Mouse (Mus musculus) neural tube, embryonic 11.5 days (tissue): ENCODE data around the gene Rdh7. TPM values are rescaled to one million over a fixed set of nuclear protein-coding genes. Genes with fewer than 3 reads are reported as not detected.
"Not testable (repeated sequence)": the region's sequence is repeated elsewhere in the genome, so short reads cannot be mapped to it uniquely, and the experiment has no call there.

Experiments used
- ATAC-seq: fragments of 200-750 bp; cut with Nextera tagmentation; 2 replicates; pipeline ENCODE4 v1.8.0; 2017; ENCODE audit warnings: moderate number of reproducible peaks, mild to moderate bottlenecking, moderate TSS enrichment, moderate library complexity; ENCODE audit not compliant: insufficient read depth, low FRiP score, low TSS enrichment
- DNase-seq: peaks from one replicate; pipeline ENCODE4 v3.0.0-alpha.2; 2015; ENCODE audit warnings: low spot score
- H3K27ac ChIP-seq: fragments of 300-500 bp; sonication (generic); 2 replicates; pipeline ENCODE4 v1.5.1; 2014; ENCODE audit warnings: low read depth, mild to moderate bottlenecking, low read length
- H3K27me3 ChIP-seq: fragments of 300-500 bp; sonication (generic); 2 replicates; pipeline ENCODE4 v1.6.1; 2014; ENCODE audit warnings: mild to moderate bottlenecking, low read length, mixed read lengths; ENCODE audit not compliant: control insufficient read depth, insufficient read depth
- H3K36me3 ChIP-seq: fragments of 300-500 bp; sonication (generic); 2 replicates; pipeline ENCODE4 v1.6.1; 2014; ENCODE audit warnings: mild to moderate bottlenecking, low read length, moderate library complexity, mixed read lengths; ENCODE audit not compliant: control insufficient read depth, insufficient read depth
- H3K4me1 ChIP-seq: fragments of 300-500 bp; sonication (generic); 2 replicates; pipeline ENCODE4 v1.6.1; 2014; ENCODE audit warnings: low read length, mixed read lengths; ENCODE audit not compliant: control insufficient read depth, insufficient read depth
- H3K4me2 ChIP-seq: fragments of 300-500 bp; sonication (generic); 2 replicates; pipeline ENCODE4 v1.6.1; 2014; ENCODE audit warnings: low read depth, mild to moderate bottlenecking, moderate library complexity
- H3K4me3 ChIP-seq: fragments of 300-500 bp; sonication (generic); 2 replicates; pipeline ENCODE4 v1.5.1; 2014; ENCODE audit warnings: low read depth, low read length
- H3K9ac ChIP-seq: fragments of 300-500 bp; sonication (generic); 2 replicates; pipeline ENCODE4 v1.6.1; 2014; ENCODE audit warnings: mild to moderate bottlenecking, low read length
- H3K9me3 ChIP-seq: fragments of 300-500 bp; sonication (generic); 2 replicates; pipeline ENCODE4 v1.6.1; 2016; ENCODE audit warnings: low read length; ENCODE audit not compliant: control insufficient read depth
- WGBS: fragments of 180-500 bp; shearing (Covaris S2); extraction: QIAGEN DNeasy Blood & Tissue Kit; methylation state at CpG from one replicate; pipeline ENCODE4 v1.1.7; 2014; 5-methylcytosine and 5-hydroxymethylcytosine counted together
- polyA plus RNA-seq: library from polyadenylated mRNA; unstranded; fragments of >200 nt; fragmentation: Nextera tagmentation; extraction: Ambion mirVana; gene quantifications from 2 replicates; pipeline ENCODE4 v1.2.1, GENCODE M21; 2014

Rdh7 gene
- polyA plus RNA-seq, 1 experiment from 2014 or later = not detected

- Histone ChIP-seq H3K36me3 (no peaks in the 10 kb centered on the region), H3K9ac (no peak overlapping the region), H3K9me3 (no peaks in the 10 kb centered on the region), H3K4me2 (no peak overlapping the region), H3K27ac (no peak overlapping the region), H3K27me3 (no peaks in the 10 kb centered on the region), H3K4me3 (no peak overlapping the region), H3K4me1 (no peaks in the 10 kb centered on the region)
- ATAC-seq = no peak
- 77% methylated on average over 5 of the region's 5 CpGs for WGBS
- DNase-seq = no peak
These were observed 11.2 kb upstream of the Rdh7 start for GRCm38 (mm10) chr10:127899783-127900182.

- no peak for DNase-seq
- H3K36me3 ChIP-seq = no peaks in the 10 kb centered on the region
- no peaks in the 10 kb centered on the region for H3K4me1 ChIP-seq
- H3K27me3 ChIP-seq = no peaks in the 10 kb centered on the region
- H3K4me3 ChIP-seq = no peak within 1 kb of the TSS
- H3K9ac ChIP-seq = no peak within 1 kb of the TSS
- no peak within 1 kb of the TSS for H3K4me2 ChIP-seq
- no peak within 1 kb of the TSS for H3K27ac ChIP-seq
- H3K9me3 ChIP-seq = no peaks in the 10 kb centered on the region
- WGBS = 87% methylated on average over 2 of the region's 2 CpGs
- no peak for ATAC-seq
These were observed 9.6 kb upstream of the Rdh7 start, which contains the start of gene Sdr9c7 for GRCm38 (mm10) chr10:127898218-127898617. Gene Sdr9c7 (plus strand): TSS chr10:127898518.

GRCm38 (mm10) chr10:127897506-127897905 lies 8.9 kb upstream of the Rdh7 start:
- Histone ChIP-seq H3K36me3 (no peaks in the 10 kb centered on the region), H3K27me3 (no peaks in the 10 kb centered on the region), H3K27ac (no peak overlapping the region), H3K4me1 (no peaks in the 10 kb centered on the region), H3K9me3 (no peaks in the 10 kb centered on the region), H3K4me3 (no peak overlapping the region), H3K9ac (no peak overlapping the region), H3K4me2 (no peak overlapping the region)
- WGBS = 88% methylated on average over 3 of the region's 3 CpGs
- ATAC-seq (no peak), DNase-seq (no peak)

- 80% methylated on average over 5 of the region's 5 CpGs for WGBS
- Histone ChIP-seq H3K9ac (no peak overlapping the region), H3K36me3 (no peaks in the 10 kb centered on the region), H3K9me3 (no peaks in the 10 kb centered on the region), H3K27me3 (no peaks in the 10 kb centered on the region), H3K4me1 (no peaks in the 10 kb centered on the region), H3K4me2 (no peak overlapping the region), H3K27ac (no peak overlapping the region), H3K4me3 (no peak overlapping the region)
- ATAC-seq (no peak), DNase-seq (no peak)
These were observed 8.1 kb upstream of the Rdh7 start for GRCm38 (mm10) chr10:127896705-127897104.

GRCm38 (mm10) chr10:127893163-127894022 lies 4.8 kb upstream of the Rdh7 start:
- 67% methylated on average over 5 of the region's 5 CpGs for WGBS
- H3K4me1 ChIP-seq, H3K9ac ChIP-seq, H3K27me3 ChIP-seq, H3K4me3 ChIP-seq, ATAC-seq, DNase-seq, H3K4me2 ChIP-seq, H3K27ac ChIP-seq, H3K9me3 ChIP-seq, H3K36me3 ChIP-seq: not testable (repeated sequence)

- no peak overlapping the region for H3K4me2 ChIP-seq
- H3K27ac ChIP-seq = no peak overlapping the region
- 84% methylated on average over 1 of the region's 1 CpGs for WGBS
- no peak overlapping the region for H3K9ac ChIP-seq
- DNase-seq (no peak), ATAC-seq (no peak)
- no peaks in the 10 kb centered on the region for H3K4me1 ChIP-seq
- no peaks in the 10 kb centered on the region for H3K9me3 ChIP-seq
- H3K4me3 ChIP-seq = no peak overlapping the region
- H3K27me3 ChIP-seq = no peaks in the 10 kb centered on the region
- H3K36me3 ChIP-seq = no peaks in the 10 kb centered on the region
These were observed 2.9 kb upstream of the Rdh7 start for GRCm38 (mm10) chr10:127891481-127891880.

- no peak for DNase-seq
- 80% methylated on average over 4 of the region's 4 CpGs for WGBS
- H3K4me1 ChIP-seq = no peaks in the 10 kb centered on the region
- H3K9ac ChIP-seq = no peak overlapping the region
- no peak overlapping the region for H3K4me2 ChIP-seq
- H3K4me3 ChIP-seq = no peak overlapping the region
- no peaks in the 10 kb centered on the region for H3K36me3 ChIP-seq
- no peaks in the 10 kb centered on the region for H3K27me3 ChIP-seq
- H3K9me3 ChIP-seq = no peaks in the 10 kb centered on the region
- H3K27ac ChIP-seq = no peak overlapping the region
- ATAC-seq = no peak
These were observed 1.6 kb downstream of the Rdh7 start for GRCm38 (mm10) chr10:127886971-127887370.

- ATAC-seq (no peak), DNase-seq (no peak)
- Histone ChIP-seq H3K9me3 (no peaks in the 10 kb centered on the region), H3K27me3 (no peaks in the 10 kb centered on the region), H3K4me1 (no peaks in the 10 kb centered on the region), H3K9ac (no peak overlapping the region), H3K4me2 (no peak overlapping the region), H3K36me3 (no peaks in the 10 kb centered on the region), H3K27ac (no peak overlapping the region), H3K4me3 (no peak overlapping the region)
- 54% methylated on average over 1 of the region's 1 CpGs for WGBS
These were observed 2.1 kb downstream of the Rdh7 start for GRCm38 (mm10) chr10:127886551-127886950.

- no peak overlapping the region for H3K4me2 ChIP-seq
- no peak overlapping the region for H3K27ac ChIP-seq
- H3K36me3 ChIP-seq = no peaks in the 10 kb centered on the region
- no peaks in the 10 kb centered on the region for H3K9me3 ChIP-seq
- H3K4me1 ChIP-seq = no peaks in the 10 kb centered on the region
- H3K9ac ChIP-seq = no peak overlapping the region
- DNase-seq = no peak
- WGBS = 90% methylated on average over 4 of the region's 4 CpGs
- ATAC-seq = no peak
- no peak overlapping the region for H3K4me3 ChIP-seq
- H3K27me3 ChIP-seq = no peaks in the 10 kb centered on the region
These were observed 7.6 kb downstream of the Rdh7 start for GRCm38 (mm10) chr10:127881041-127881440.
